Mouse (Mus musculus) C2C12 (cell line): Measurements from ENCODE around the gene Phgr1.

ENCODE experiments used
- CEBPB ChIP-seq: IDR thresholded peaks from one replicate; pipeline ENCODE4 v1.6.1; 2011; ENCODE audit warnings: low read depth, mild to moderate bottlenecking, control low read depth, moderate library complexity
- CTCF ChIP-seq: IDR thresholded peaks from one replicate; pipeline ENCODE4 v1.5.1; 2011; ENCODE audit not compliant: control insufficient read depth, insufficient read depth, insufficient read length
- FOSL1 ChIP-seq: IDR thresholded peaks from one replicate; pipeline ENCODE4 v1.8.0; 2011; ENCODE audit warnings: mild to moderate bottlenecking, low read length; ENCODE audit not compliant: poor library complexity, insufficient read depth, severe bottlenecking
- MAX ChIP-seq: IDR thresholded peaks from one replicate; pipeline ENCODE4 v1.6.1; 2011; ENCODE audit warnings: mild to moderate bottlenecking, control low read depth
- MYOD1 ChIP-seq: IDR thresholded peaks from one replicate; pipeline ENCODE4 v1.6.1; 2011; ENCODE audit warnings: low read depth; ENCODE audit not compliant: control insufficient read depth, insufficient read length
- MYOG ChIP-seq: IDR thresholded peaks from one replicate; pipeline ENCODE4 v1.6.1; 2011; ENCODE audit not compliant: control insufficient read depth, insufficient read length; ENCODE audit errors: extremely low read depth
- USF1 ChIP-seq: IDR thresholded peaks from one replicate; pipeline ENCODE4 v1.6.1; 2011; ENCODE audit warnings: low read depth, mild to moderate bottlenecking, control low read depth, moderate library complexity

GRCm38 (mm10) chr2:118766041-118767033 lies 6.2 kb upstream of the Phgr1 start:
- TF ChIP-seq CTCF (no peak), MYOD1 (peak; percentile 98), MYOG (no peak), CEBPB (no peak), USF1 (no peak), MAX (no peak), FOSL1 (no peak)
